Mouse (Mus musculus) hindbrain, embryonic 11.5 days (tissue): ENCODE data around the gene 1700022I11Rik. TPM values are rescaled to one million over a fixed set of nuclear protein-coding genes. Genes with fewer than 3 reads are reported as not detected.

Experiments used
- ATAC-seq: fragments of 200-750 bp; cut with Nextera tagmentation; 2 replicates; pipeline ENCODE4 v1.8.0; 2017; ENCODE audit warnings: mild to moderate bottlenecking, moderate TSS enrichment, moderate library complexity; ENCODE audit not compliant: low FRiP score
- DNase-seq: peaks from one replicate; pipeline ENCODE4 v3.0.0-alpha.2; 2015; ENCODE audit warnings: low spot score
- H3K27ac ChIP-seq: fragments of 300-500 bp; sonication (generic); 2 replicates; pipeline ENCODE4 v1.5.1; 2014; ENCODE audit warnings: mild to moderate bottlenecking, low read depth, low read length
- H3K27me3 ChIP-seq: fragments of 300-500 bp; sonication (generic); 2 replicates; pipeline ENCODE4 v1.6.1; 2014; ENCODE audit warnings: mild to moderate bottlenecking, low read length, moderate library complexity, mixed read lengths; ENCODE audit not compliant: control insufficient read depth, insufficient read depth
- H3K36me3 ChIP-seq: fragments of 300-500 bp; sonication (generic); 2 replicates; pipeline ENCODE4 v1.6.1; 2014; ENCODE audit warnings: mild to moderate bottlenecking, low read length, moderate library complexity, mixed read lengths; ENCODE audit not compliant: control insufficient read depth, insufficient read depth
- H3K4me1 ChIP-seq: fragments of 300-500 bp; sonication (generic); replicated peaks from 2 replicates; pipeline ENCODE4 v1.6.1; 2014; ENCODE audit warnings: low read length, mixed read lengths; ENCODE audit not compliant: control insufficient read depth, insufficient read depth
- H3K4me2 ChIP-seq: fragments of 300-500 bp; sonication (generic); replicated peaks from 2 replicates; pipeline ENCODE4 v1.6.1; 2014; ENCODE audit warnings: mild to moderate bottlenecking, low read depth, low read length
- H3K4me3 ChIP-seq: fragments of 300-500 bp; sonication (generic); 2 replicates; pipeline ENCODE4 v1.5.1; 2014; ENCODE audit warnings: low read depth, low read length
- H3K9ac ChIP-seq: fragments of 300-500 bp; sonication (generic); 2 replicates; pipeline ENCODE4 v1.6.1; 2014; ENCODE audit warnings: low read depth, low read length
- H3K9me3 ChIP-seq: fragments of 300-500 bp; sonication (generic); 2 replicates; pipeline ENCODE4 v1.6.1; 2016; ENCODE audit warnings: low read length; ENCODE audit not compliant: control insufficient read depth
- whole genome bisulfite sequencing: fragments of 180-500 bp; shearing (Covaris S2); extraction: QIAGEN DNeasy Blood & Tissue Kit; methylation state at CpG from one replicate; pipeline ENCODE4 v1.1.7; 2014; 5-methylcytosine and 5-hydroxymethylcytosine counted together
- polyA plus RNA-seq: library from polyadenylated mRNA; unstranded; fragments of >200 nt; fragmentation: Nextera tagmentation; extraction: Ambion mirVana; gene quantifications from 2 replicates; pipeline ENCODE4 v1.2.1, GENCODE M21; 2014

Gene 1700022I11Rik
- polyA plus RNA-seq, 1 experiment from 2014 or later: 0.40 TPM

GRCm38 (mm10) chr4:43020876-43021275 is 51.5 kb downstream of the 1700022I11Rik start:
- peaks cover 6% of the 10 kb centered on the region; the same call in 1 of the 2 replicates for H3K4me1 ChIP-seq
- 0 out of 2 replicates have a peak, but pooled peaks cover 6% of the 10 kb centered on the region for H3K36me3 ChIP-seq
- no peak for ATAC-seq
- H3K4me3 ChIP-seq: no peak overlapping the region
- H3K4me2 ChIP-seq: no peak overlapping the region
- H3K9me3 ChIP-seq: no peaks in the 10 kb centered on the region
- H3K27ac ChIP-seq: no peak overlapping the region
- WGBS: 86% methylated on average over 16 of the region's 16 CpGs
- no peaks in the 10 kb centered on the region for H3K27me3 ChIP-seq
- H3K9ac ChIP-seq: no peak overlapping the region
- DNase-seq: no peak

- Histone ChIP-seq H3K4me1 (peaks cover 6% of the 10 kb centered on the region; the same call in 1 of the 2 replicates), H3K36me3 (0 out of 2 replicates have a peak, but pooled peaks cover 6% of the 10 kb centered on the region), H3K4me3 (no peak overlapping the region), H3K9ac (no peak overlapping the region), H3K4me2 (no peak overlapping the region), H3K27me3 (no peaks in the 10 kb centered on the region), H3K9me3 (no peaks in the 10 kb centered on the region), H3K27ac (no peak overlapping the region)
- no peak for DNase-seq
- no peak for ATAC-seq
- 72% methylated on average over 17 of the region's 17 CpGs for WGBS
Observed at GRCm38 (mm10) chr4:43021341-43021740, 51.9 kb downstream of the 1700022I11Rik start.

GRCm38 (mm10) chr4:43024673-43025072 is 55.3 kb downstream of the 1700022I11Rik start:
- peak overlapping the region; percentile 34; the same call in 1 of the 2 replicates for H3K27ac ChIP-seq
- peaks cover 8% of the 10 kb centered on the region for H3K36me3 ChIP-seq
- peak overlapping the region; percentile 55 for H3K4me2 ChIP-seq
- 88% methylated on average over 14 of the region's 14 CpGs for WGBS
- H3K4me3 ChIP-seq: peak overlapping the region; percentile 44
- no peak for ATAC-seq
- no peak for DNase-seq
- H3K9ac ChIP-seq: peak overlapping the region; percentile 63
- H3K27me3 ChIP-seq: no peaks in the 10 kb centered on the region
- H3K9me3 ChIP-seq: no peaks in the 10 kb centered on the region
- peaks cover 6% of the 10 kb centered on the region; the same call in 1 of the 2 replicates for H3K4me1 ChIP-seq

GRCm38 (mm10) chr4:43025084-43025960 is 55.9 kb downstream of the 1700022I11Rik start, which contains the start of gene Pigo:
Gene Pigo, minus strand, starts transcription at chr4:43025819.
- ATAC-seq (peak; percentile 89), DNase-seq (peak; percentile 95)
- H3K9me3 ChIP-seq: no peaks in the 10 kb centered on the region
- peaks cover 9% of the 10 kb centered on the region; the same call in 1 of the 2 replicates for H3K4me1 ChIP-seq
- WGBS: 8% methylated on average over 42 of the region's 42 CpGs
- H3K27ac ChIP-seq: peak within 1 kb of the TSS; percentile 34
- H3K36me3 ChIP-seq: peaks cover 8% of the 10 kb centered on the region
- H3K4me2 ChIP-seq: peak within 1 kb of the TSS; percentile 55
- peak within 1 kb of the TSS; percentile 44 for H3K4me3 ChIP-seq
- peak within 1 kb of the TSS; percentile 63 for H3K9ac ChIP-seq
- no peaks in the 10 kb centered on the region for H3K27me3 ChIP-seq

- H3K4me3 ChIP-seq: no peak overlapping the region
- ATAC-seq (no peak), DNase-seq (no peak)
- 90% methylated on average over 7 of the region's 7 CpGs for WGBS
- H3K27me3 ChIP-seq: no peaks in the 10 kb centered on the region
- no peak overlapping the region for H3K27ac ChIP-seq
- H3K4me2 ChIP-seq: no peak overlapping the region
- no peaks in the 10 kb centered on the region for H3K9me3 ChIP-seq
- H3K36me3 ChIP-seq: peaks cover 8% of the 10 kb centered on the region
- H3K9ac ChIP-seq: no peak overlapping the region
- peaks cover 11% of the 10 kb centered on the region; the same call in 1 of the 2 replicates for H3K4me1 ChIP-seq
Observed at GRCm38 (mm10) chr4:43029121-43029520, 59.7 kb downstream of the 1700022I11Rik start.

- no peak overlapping the region for H3K27ac ChIP-seq
- peaks cover 7% of the 10 kb centered on the region; the same call in 1 of the 2 replicates for H3K4me1 ChIP-seq
- H3K36me3 ChIP-seq: peaks cover 8% of the 10 kb centered on the region
- H3K4me3 ChIP-seq: no peak overlapping the region
- no peak overlapping the region for H3K9ac ChIP-seq
- WGBS: 93% methylated on average over 9 of the region's 9 CpGs
- no peaks in the 10 kb centered on the region for H3K27me3 ChIP-seq
- ATAC-seq (no peak), DNase-seq (no peak)
- no peaks in the 10 kb centered on the region for H3K9me3 ChIP-seq
- no peak overlapping the region for H3K4me2 ChIP-seq
Observed at GRCm38 (mm10) chr4:43029749-43030148, 60.3 kb downstream of the 1700022I11Rik start.

- Histone ChIP-seq H3K27me3 (no peaks in the 10 kb centered on the region), H3K4me2 (peak overlapping the region; percentile 85), H3K9ac (peak overlapping the region; percentile 88), H3K36me3 (peaks cover 8% of the 10 kb centered on the region), H3K9me3 (no peaks in the 10 kb centered on the region), H3K4me1 (0 out of 2 replicates have a peak, but pooled peaks cover 5% of the 10 kb centered on the region), H3K27ac (peak overlapping the region; percentile 86; the same call in 1 of the 2 replicates), H3K4me3 (peak overlapping the region; percentile 79)
- ATAC-seq (no peak), DNase-seq (no peak)
- WGBS: 80% methylated on average over 9 of the region's 9 CpGs
Observed at GRCm38 (mm10) chr4:43030352-43030751, 60.9 kb downstream of the 1700022I11Rik start.

GRCm38 (mm10) chr4:43030780-43031230 is 61.4 kb downstream of the 1700022I11Rik start:
- Histone ChIP-seq H3K9ac (peak overlapping the region; percentile 88), H3K9me3 (no peaks in the 10 kb centered on the region), H3K36me3 (peaks cover 8% of the 10 kb centered on the region), H3K4me2 (peak overlapping the region; percentile 85), H3K4me3 (peak overlapping the region; percentile 79), H3K27me3 (no peaks in the 10 kb centered on the region), H3K27ac (peak overlapping the region; percentile 86), H3K4me1 (0 out of 2 replicates have a peak, but pooled peaks cover 5% of the 10 kb centered on the region)
- DNase-seq: no peak
- WGBS: 3% methylated on average over 28 of the region's 28 CpGs
- ATAC-seq: no peak; the same call in none of the 2 replicates
